Mouse (Mus musculus) layer of hippocampus, postnatal 25 days (tissue): ENCODE measurements at regions not wholly inside any gene's neighbourhood (a gene's known extent, or its start where the extent isn't known, plus 50 kb on each side); places are given as distances from the start of the nearest gene placed in this dataset.
A peak's percentile ranks its signal among the peaks of the same experiment; 100 is the strongest.

ENCODE experiments used
- DNase-seq, 2 experiments: peaks; one replicate each; pipeline ENCODE4 v3.0.0; 2022; ENCODE audit warnings: mixed read lengths in 2 of 2, low spot score in 1 of 2; ENCODE audit errors: extremely low spot score in 1 of 2

DNA sequence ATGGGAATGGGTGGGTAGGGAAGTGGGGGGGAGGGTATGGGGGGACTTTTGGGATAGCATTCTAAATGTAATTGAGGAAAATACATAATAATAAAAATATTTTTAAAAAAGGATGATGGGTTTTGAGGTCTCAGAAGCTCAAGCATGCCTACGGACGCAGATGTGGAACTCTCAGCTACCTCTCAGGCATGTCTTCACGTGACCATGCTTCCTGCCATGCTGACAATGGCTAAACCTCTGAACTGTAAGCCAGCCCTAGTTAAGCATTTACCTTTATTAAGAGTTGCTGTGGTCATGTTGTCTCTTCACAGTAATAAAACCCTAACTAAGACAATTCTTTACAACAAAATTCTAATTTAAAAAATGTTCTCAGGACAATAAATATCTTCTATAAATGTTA is 80.0 kb downstream of the Tex36 start:
- DNase-seq, result no peak

DNA sequence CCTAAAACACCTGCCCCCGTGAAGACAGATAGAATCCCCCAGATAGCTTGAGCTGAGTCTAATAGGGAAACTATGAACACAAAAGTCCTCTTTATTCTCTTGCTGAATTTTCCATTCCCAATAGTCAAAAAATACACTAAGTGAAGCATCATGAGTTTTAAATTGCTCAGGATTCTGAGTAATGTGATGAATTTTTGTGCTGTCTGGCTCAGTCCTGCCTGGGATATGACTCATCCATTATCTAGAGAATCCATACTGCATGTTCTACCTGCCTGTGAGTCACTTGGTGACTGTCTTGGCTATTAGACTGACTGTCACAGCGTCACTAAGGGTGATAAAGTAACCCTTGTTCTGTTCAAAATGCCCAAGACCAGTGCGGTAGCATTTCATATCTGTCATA is 83.0 kb downstream of the Tex36 start:
- no peak for DNase-seq

DNA sequence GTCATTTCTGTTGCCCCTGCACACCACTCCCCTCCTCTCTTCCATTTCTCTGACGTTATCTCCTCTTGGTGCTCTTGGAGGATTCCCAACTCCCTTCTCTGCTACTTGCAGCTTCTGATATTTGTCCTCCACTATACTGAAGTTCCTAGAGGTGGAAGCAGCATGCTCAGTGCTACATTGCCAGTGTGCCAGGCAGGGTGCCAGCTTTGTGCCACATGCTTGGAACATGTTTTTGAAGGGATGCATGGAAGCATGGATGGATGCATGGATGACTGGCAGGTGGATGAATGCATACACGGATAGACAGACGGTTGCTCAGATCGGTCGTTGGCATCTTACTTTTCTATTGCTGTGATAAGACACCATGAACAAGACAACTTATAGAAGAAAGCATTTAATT is 84.4 kb downstream of the Tex36 start:
- DNase-seq, result no peak

DNA sequence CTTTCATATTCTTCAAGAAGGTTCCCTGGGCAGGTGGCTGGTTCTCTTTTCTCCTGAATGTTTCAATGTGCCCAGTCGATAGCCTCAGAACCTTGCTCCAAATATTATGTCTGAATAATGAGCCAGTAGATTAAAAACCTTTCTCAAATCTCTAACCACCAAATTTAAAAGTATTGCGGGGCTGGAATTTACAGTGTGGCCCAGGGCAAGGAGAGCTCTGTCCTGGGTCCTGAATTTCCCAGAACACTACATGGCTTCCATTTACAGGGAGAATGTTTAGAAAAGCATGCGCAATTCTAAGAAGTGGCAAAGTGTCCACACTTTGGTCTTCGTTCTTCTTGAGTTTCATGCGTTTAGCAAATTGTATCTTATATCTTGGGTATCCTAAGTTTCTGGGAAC is 91.0 kb downstream of the Tex36 start:
- DNase-seq, result no peak

DNA sequence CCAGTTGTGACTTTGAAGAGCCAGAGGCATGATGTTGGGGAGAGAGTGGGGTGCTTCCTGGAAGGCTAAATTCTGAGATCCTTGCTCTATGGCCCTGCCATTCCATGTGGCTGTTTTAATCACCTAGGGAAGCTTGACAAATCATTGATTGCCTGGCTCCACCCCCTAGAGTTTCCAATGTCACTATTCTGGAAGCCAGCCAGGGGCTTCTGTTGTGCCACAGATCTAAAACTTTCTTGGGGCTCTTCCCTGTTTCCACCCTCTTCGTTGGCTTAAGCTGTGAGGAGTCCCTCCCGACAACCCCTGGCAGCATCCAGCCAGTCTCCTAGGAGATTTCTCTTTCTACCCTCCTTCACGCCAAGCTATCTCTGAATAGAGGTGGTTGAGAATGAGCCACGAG is 92.5 kb downstream of the Tex36 start:
- no peak for DNase-seq

DNA sequence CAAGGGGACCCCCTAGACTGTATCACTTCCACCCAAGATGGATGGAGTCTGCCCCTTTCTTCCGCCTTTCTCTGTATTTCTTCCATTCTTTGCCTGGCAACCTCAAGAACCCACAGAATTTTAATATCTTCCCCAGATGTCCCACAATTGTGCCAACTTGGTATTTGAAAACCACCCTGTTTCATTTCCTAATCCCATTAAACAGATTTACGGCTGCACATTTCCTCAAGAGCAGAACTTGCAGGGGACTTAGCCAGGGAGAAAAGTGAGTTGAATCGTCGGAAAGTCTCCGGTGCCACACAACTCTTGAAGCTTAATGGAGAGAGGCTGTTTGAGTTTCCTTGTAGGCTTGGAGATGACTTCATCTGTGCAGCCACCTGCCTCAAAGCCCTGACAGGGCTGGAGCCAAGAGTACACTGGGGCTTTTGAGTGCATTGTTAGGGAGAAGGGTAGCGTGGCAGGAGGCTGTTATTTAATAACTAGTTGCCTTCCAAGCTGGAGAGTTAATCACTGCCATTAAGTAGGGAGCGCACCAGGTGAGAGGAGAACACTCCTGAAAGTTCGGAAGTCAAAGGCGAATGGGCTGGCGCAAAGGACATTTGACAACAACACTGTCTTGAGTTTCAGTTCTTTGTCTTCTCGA is 93.5 kb downstream of the Tex36 start:
- no peak for DNase-seq

DNA sequence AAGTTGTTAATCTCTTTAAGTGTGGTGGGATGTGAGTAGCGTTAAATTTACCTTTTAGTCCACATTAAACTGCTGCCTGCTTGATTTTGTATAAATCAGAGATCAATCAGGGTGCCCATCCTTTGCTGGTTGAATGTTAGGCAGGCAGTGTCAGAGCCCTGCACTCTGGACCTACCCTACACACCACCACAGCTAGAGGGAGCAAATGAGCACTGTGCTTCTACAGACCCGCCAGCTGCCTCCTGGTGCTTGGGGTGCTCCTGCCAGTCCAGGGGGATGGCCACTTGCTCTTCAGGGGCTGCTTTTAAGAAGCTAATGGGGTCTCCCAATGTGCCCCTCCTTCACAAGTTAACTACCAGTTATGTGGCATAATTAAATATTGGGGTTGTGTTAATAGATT is 96.3 kb downstream of the Tex36 start:
- DNase-seq, result no peak

DNA sequence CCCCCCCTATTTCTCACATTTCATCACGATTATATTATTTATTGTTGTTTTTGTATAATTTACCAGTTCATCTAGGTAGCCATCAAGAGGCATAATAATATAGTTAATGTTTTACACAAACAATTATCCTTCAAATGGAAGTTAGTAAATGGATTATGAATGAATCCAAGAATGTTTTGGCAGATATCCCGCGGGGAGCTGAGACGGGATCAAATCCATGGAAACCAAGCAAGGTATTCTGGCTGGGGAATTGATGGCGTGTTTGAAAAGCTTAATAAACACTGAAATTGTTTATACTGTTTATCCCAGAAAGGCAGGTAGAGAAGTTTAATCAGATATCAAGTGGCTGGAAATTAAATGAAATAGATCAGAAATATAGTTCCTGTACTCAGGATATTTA is 98.0 kb downstream of the Tex36 start:
- DNase-seq, result no peak

DNA sequence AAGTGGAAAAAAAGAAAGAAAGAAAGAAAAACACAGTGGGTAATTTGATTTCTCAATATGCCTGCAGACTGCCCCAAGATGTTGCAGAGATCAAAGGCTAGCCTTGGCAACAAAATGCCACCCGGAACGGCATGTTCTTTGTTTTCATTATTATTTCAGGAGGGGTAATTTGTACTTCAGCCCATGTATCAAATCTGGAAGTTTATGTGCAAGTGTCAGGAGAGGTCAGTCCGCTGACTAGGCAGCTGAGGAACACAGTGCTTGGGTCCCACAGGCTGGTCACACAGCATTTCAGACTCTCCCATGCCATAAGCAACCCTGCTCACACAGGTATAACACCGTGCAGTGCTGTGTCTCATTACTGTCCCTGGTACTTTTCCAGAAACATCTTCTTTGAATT is 99.2 kb downstream of the Tex36 start:
- DNase-seq, result no peak

DNA sequence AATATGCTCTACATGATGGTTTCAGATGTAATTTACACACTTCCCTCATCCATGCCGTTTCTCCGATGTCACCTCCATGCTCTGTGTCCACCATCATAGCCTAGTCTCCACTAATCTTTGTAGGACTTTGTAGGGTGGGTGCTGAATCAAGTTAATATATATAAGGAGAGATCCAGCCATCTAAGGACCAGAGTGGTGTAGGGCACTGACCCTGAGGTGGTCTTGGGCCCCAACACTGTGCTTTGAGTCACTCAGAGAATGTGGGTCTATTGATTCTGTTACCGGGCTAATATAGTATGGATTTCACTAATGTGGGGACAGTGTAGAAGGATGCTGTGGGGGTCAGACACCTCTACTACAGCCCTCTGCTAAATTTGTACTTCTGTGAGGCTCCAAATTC is 104.4 kb downstream of the Tex36 start:
- DNase-seq, result no peak

DNA sequence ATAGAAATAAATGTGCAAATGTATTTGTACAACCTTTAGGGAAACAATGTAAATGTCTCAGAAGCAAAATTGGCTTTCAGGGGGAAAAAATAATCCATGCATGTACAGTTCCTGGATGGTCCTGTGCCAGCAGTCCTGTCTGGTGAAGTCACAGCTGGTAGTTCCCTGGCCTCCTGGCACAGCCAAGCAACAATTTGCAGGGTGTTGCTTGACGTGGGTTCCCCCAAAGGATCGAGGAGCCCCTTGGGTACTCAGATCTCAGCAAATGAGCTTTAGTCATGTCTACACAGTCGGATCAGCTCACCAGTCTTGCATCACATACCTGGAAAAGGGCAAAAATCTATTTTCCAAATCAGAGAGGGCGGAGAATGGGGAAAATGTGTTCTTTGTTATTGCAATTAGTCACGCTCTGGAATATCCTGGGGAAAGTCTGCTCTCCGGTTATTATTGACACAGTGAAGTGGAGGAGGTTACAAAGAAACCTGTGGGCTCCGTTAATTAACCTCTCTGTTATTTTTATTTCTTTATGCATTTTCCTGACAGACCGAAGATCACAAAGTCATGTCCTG is 106.9 kb downstream of the Tex36 start:
- no peak for DNase-seq

DNA sequence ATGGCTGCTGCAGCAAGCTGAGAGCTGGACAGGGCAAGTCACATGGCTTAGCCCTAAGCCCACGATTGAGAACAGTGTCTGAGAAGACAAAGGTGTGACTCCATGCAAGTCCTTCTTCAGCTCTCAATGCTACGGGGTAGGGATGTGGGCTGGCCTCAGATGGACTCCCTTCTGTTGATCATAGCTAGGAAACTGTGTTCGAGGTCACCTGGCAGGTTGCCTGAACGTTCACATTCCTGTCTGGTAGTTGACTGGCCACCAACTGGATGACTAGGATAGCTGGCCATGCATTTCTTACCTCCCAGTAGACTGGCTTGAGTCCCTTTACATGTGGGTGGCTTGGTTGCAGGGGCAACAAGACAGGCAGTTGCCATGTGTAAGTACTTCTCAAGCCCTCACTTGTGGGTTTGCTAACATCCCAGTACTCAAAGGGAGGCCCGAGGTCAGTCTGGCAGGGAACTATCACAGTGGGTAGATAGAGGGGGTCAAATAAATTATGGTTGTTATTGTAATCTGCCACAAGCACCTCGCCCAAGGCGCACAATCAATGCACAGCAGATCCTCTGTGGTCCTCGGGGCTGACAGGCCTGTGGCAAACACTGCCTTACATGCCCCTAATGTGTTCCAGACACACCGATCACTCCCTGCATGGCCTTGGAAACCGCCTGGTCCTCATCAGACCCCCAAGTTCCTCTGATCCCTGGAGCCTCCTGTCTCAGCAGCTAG is 107.5 kb downstream of the Tex36 start:
- DNase-seq, result no peak

DNA sequence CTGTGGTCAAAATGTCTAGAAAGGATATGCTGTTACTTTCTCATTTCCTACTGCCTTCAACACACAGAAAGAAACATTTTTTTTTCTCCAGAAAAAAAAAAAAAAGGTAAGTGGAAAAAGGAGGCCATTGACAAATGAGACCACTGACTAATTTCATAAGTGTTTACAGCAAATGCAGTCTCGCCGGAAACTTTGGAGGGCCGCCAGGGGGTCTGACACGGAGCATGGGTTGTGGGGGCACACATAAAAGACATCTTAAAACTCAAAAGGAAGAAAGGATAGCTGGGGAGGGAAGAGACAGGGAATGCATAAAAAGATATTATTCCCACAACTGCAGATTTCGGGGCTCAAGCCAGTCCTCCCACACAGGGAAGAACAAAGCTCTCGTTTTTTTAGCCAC is 109.3 kb downstream of the Tex36 start:
- no peak for DNase-seq

DNA sequence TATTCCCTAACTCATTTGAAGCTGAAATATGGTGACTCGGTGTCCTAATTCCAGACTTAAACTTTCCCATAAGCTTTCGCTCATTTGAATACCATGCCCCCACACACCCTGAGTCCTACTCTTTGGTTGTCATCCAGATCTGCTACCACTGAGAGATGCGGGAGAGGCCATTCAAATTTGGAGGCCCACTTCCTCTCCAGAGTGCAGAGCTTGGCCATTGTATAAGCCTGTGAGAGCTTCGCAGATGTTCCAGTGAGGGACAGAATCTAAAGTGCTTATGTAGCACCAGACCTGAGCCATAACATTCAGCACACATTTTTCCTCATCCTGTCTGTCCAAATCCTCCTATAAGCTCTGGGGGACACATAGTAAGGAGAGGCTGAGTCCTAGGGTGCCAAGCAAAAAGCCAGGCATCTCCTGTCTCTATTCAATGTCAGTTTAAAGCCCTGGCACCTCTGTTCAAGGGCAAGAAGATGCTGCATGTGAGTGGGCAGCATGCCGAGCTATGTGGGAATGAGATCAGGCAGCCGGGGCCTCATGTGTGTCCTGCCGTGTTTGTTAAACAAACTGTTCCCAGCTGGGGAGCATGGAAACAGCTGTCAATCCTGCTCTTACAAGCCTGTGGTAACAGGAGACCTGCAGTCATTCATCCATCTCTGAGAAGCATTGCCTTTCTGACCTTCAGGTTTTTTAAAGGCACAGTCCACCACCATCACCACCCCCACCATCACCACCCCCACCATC is 113.9 kb downstream of the Tex36 start:
- DNase-seq, result no peak

DNA sequence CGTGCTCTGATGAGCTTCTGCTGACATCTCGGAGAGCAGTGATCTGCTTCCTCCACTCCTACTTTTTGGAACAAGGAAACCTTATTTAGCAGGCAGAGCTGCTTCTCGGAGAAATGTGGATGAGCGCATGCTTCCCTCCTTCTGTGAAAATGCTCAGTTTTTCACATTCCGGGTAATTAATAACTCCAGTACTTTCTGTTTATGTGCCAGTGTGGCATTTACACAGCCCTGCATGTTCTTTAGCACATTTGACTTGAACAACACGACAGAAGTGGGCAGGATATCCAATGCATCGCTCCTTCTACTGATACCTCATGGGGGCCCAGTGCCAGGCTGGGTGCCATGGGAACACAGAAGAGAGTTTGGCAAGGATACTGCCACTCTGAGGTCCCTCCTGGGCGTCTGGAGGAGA is 117.5 kb downstream of the Tex36 start:
- DNase-seq, result no peak

DNA sequence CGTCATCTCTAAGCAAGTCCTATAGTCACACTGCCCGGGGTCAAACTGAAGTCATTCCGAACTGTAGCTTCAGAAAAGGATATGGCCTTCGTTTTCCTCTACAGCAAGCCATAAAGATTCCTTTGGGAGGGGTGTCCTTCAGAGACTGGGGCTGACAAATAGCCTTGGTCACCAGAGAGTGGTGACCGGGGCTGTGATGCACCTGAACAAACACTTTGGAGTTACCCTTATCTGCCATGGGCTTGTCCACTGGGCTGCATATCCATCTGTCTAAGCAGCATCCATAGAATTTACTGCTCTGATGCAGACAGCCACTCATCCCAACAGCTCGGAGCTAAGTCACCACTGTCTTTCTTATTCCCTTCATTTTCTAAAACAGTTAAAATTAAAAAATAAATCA is 120.4 kb downstream of the Tex36 start:
- DNase-seq, result no peak

DNA sequence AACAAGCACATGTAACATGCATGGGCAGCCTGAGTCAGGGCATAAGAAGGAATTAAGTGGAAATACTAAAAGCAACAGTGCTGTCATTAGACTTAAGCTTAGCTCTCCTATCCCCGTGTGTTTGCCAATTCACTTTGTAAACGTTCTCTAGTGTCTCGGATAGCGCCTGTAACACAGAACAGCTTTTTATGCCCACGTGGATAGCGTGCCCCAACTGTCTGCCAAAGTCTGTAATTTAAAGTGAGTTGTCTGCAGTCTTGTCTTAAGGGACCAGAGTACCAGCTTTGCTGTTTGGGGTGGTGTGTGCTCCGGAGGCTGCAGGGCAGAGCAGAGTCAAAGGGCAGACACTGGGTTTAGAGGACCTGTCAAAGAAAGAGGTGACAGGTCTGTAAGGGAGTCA is 122.3 kb downstream of the Tex36 start:
- no peak for DNase-seq

DNA sequence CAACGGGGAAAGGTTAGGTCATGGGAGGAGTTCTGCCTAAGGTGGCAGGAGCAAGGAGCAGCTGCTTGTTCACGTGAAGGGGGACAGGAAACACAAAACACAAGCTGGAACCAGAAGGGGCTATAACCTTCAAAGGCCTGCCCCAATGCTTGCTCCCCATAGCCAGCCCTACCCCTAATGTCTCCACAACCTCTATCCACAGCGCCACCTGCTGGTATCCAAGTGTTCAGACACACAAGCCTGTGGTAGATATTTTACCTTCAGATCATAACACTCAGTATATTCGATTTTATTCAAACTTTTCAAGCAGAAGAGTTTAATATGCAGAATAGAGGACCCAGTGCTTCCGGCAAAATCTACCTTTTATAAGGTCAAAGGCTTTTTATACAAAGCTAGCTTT is 124.0 kb downstream of the Tex36 start:
- DNase-seq, result peak in 1 of 2 experiments; percentile 43

DNA sequence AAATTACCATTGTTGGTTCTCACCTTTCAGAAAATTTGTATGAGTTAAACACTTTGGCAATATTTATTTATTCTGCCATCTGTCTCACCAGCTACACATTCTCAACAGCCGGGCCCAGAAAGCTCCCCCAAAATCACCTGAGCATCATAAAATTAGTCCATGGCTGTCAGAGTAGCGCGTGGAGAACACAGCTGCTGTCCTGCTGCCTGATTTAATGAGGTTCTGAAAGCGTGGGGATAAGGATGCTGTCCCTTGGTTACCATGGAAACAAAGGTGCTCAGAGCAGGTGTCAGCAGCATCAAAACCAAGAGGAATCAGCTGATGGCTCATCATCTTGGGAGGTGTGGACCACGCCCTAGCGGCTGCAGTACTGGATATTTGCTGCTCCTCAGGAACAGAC is 124.7 kb downstream of the Tex36 start:
- DNase-seq, result no peak

DNA sequence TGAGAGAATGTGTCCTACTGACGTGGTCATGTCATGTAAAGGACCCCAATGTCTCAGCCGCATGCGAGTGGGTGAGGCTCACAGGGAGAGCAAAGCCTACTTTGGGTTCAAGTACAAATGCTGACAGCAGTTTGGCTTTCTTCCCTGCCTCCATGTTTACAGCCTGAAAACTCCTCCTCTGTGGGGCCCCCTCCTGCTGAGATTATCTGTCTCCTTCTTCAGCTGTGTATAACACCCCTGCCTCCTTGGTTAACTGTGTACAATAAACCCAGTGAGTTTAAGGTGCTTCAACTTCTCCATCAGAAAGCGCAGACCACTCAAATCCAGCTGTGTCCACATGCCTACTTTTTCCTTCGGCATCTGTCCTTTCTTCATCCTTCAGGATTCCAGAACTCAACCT is 130.3 kb downstream of the Tex36 start:
- no peak for DNase-seq

DNA sequence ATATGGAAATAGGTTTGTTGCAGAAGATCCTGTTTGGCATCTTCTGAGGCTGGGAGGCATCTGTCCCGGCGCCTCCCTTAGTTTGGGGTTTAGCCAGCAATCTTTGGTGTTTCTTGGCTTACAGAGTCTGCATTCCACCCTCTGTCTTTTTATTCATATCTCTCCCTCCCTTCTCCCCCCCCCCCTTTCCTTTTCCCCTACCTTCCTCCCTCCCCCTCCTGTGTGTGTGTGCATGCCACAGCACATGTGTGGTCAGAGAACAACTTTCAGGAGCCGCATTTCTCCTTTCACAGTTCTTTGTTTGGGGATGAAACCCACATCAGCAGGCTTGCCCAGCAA is 131.4 kb downstream of the Tex36 start:
- no peak for DNase-seq
